Mouse (Mus musculus) forebrain, postnatal 0 days (tissue): ENCODE data around the gene Zfp61. TPM values are rescaled to one million over a fixed set of nuclear protein-coding genes. Genes with fewer than 3 reads are reported as not detected.
A peak's percentile ranks its signal among the peaks of the same experiment; 100 is the strongest.

ENCODE experiments used
- ATAC-seq: fragments of 200-750 bp; cut with Nextera tagmentation; 2 replicates; pipeline ENCODE4 v1.8.0; 2017; ENCODE audit warnings: mild to moderate bottlenecking, moderate library complexity
- DNase-seq: peaks from one replicate; pipeline ENCODE4 v3.0.0-alpha.2; 2015
- H3K27ac ChIP-seq: fragments of 300-500 bp; sonication (generic); 2 replicates; pipeline ENCODE4 v1.5.1; 2014; ENCODE audit warnings: low read depth, mild to moderate bottlenecking, antibody characterized with exemption, low read length, moderate library complexity, mixed read lengths
- H3K27me3 ChIP-seq: fragments of 300-500 bp; sonication (generic); 2 replicates; pipeline ENCODE4 v1.6.1; 2014; ENCODE audit warnings: mild to moderate bottlenecking, low read length, mixed read lengths; ENCODE audit not compliant: insufficient read depth
- H3K36me3 ChIP-seq: fragments of 300-500 bp; sonication (generic); 2 replicates; pipeline ENCODE4 v1.6.1; 2014; ENCODE audit warnings: mild to moderate bottlenecking, moderate library complexity; ENCODE audit not compliant: insufficient read depth
- H3K4me1 ChIP-seq: fragments of 300-500 bp; sonication (generic); 2 replicates; pipeline ENCODE4 v1.6.1; 2014; ENCODE audit warnings: antibody characterized with exemption; ENCODE audit not compliant: insufficient read depth
- H3K4me2 ChIP-seq: fragments of 300-500 bp; sonication (generic); 2 replicates; pipeline ENCODE4 v1.6.1; 2014; ENCODE audit warnings: low read depth, mild to moderate bottlenecking, moderate library complexity
- H3K4me3 ChIP-seq: fragments of 300-500 bp; sonication (generic); 2 replicates; pipeline ENCODE4 v1.5.1; 2014; ENCODE audit warnings: low read depth, low read length, mixed read lengths
- H3K9ac ChIP-seq: fragments of 300-500 bp; sonication (generic); 2 replicates; pipeline ENCODE4 v1.6.1; 2014; ENCODE audit warnings: mild to moderate bottlenecking
- H3K9me3 ChIP-seq: fragments of 300-500 bp; sonication (generic); 2 replicates; pipeline ENCODE4 v1.6.1; 2016; ENCODE audit warnings: low read length
- CTCF ChIP-seq: sonication (generic); IDR thresholded peaks from 2 replicates; pipeline ENCODE4 v1.5.1; 2016; ENCODE audit warnings: antibody characterized with exemption, control low read depth, low read depth
- WGBS: fragments of 180-500 bp; shearing (Covaris S2); extraction: QIAGEN DNeasy Blood & Tissue Kit; methylation state at CpG from one replicate; pipeline ENCODE4 v1.1.7; 2014; 5-methylcytosine and 5-hydroxymethylcytosine counted together
- polyA plus RNA-seq: library from polyadenylated mRNA; unstranded; fragments of >200 nt; fragmentation: Nextera tagmentation; extraction: Ambion mirVana; gene quantifications from 2 replicates; pipeline ENCODE4 v1.2.1, GENCODE M21; 2015
- total RNA-seq: library from RNA; depleted of rRNA; stranded (reverse); fragments of >200 nt; gene quantifications from 2 replicates; pipeline ENCODE4 v1.2.3, GENCODE M21; 2014

The Zfp61 gene
- total and polyA plus RNA-seq, 2 experiments from 2014 or later: 30.8 to 32.9 TPM

DNA sequence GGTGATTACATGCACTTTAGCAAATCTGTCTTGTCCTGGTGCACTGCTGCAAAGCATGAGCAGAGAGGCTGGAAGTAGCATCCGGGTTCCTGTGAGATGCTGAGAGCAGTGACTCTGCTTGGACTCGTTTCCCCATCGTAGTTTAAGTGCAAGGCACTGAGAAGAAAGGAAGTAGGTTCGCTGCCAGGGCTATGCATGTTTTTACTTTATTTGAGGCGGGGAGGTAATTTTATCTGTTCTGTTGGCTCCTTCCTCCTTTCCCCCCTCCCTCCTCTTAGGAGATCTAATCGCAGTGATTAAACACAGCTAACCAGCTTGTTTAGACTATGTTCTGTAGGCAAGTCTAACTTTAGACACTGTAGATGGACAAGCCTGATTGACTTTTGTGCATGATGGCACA lies 17.9 kb upstream of the Zfp61 start:
- TF ChIP-seq CTCF: no peak
- ATAC-seq (no peak), DNase-seq (no peak)
- Histone ChIP-seq H3K36me3 (peaks cover 1% of the 10 kb centered on the region; the same call in 1 of the 2 replicates), H3K9ac (no peak overlapping the region), H3K4me1 (0 out of 2 replicates have a peak, but pooled peaks cover 4% of the 10 kb centered on the region), H3K4me2 (no peak overlapping the region), H3K27me3 (no peaks in the 10 kb centered on the region), H3K9me3 (peaks cover 4% of the 10 kb centered on the region; the same call in 1 of the 2 replicates), H3K27ac (no peak overlapping the region), H3K4me3 (no peak overlapping the region)
- WGBS: 82% methylated on average over 6 of the region's 6 CpGs

DNA sequence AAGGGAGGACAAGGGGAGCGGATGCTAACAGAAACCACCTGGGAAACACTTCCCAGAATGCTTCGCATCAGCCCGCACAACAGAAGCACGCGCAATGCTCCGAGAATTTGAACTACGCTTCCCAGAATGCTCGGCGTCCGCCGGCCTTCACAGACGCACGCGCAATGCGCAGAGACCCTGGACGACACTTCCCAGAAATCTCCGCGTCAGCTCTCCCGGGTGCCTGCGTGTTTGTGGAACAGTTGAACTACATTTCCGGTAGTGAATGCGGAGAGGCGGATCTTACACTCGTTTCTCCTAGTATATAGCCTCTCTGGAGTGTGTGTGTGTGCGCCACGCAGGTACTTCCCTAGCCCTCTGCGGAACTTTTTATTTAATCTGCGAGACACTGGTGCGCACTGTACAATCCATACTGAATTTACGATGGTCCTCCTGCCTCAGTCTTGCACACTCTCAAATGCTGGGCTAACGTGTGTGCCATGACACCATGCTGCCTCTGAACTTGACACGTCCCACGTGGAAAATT lies 15.6 kb upstream of the Zfp61 start, which contains the start of gene Zfp94:
Gene Zfp94, minus strand, starts transcription at position 100 of the 526 bp plus-strand sequence.
- no peak for TF ChIP-seq CTCF
- under 1% methylated on average over 33 of the region's 33 CpGs for WGBS
- ATAC-seq: peak; percentile 98
- DNase-seq: peak; percentile 98
- Histone ChIP-seq H3K4me1 (0 out of 2 replicates have a peak, but pooled peaks cover 4% of the 10 kb centered on the region), H3K9ac (peak within 1 kb of the TSS; percentile 76), H3K36me3 (peaks cover 13% of the 10 kb centered on the region), H3K27ac (peak within 1 kb of the TSS; percentile 89), H3K4me2 (peak within 1 kb of the TSS; percentile 67), H3K4me3 (peak within 1 kb of the TSS; percentile 53), H3K27me3 (no peaks in the 10 kb centered on the region), H3K9me3 (no peaks in the 10 kb centered on the region)

DNA sequence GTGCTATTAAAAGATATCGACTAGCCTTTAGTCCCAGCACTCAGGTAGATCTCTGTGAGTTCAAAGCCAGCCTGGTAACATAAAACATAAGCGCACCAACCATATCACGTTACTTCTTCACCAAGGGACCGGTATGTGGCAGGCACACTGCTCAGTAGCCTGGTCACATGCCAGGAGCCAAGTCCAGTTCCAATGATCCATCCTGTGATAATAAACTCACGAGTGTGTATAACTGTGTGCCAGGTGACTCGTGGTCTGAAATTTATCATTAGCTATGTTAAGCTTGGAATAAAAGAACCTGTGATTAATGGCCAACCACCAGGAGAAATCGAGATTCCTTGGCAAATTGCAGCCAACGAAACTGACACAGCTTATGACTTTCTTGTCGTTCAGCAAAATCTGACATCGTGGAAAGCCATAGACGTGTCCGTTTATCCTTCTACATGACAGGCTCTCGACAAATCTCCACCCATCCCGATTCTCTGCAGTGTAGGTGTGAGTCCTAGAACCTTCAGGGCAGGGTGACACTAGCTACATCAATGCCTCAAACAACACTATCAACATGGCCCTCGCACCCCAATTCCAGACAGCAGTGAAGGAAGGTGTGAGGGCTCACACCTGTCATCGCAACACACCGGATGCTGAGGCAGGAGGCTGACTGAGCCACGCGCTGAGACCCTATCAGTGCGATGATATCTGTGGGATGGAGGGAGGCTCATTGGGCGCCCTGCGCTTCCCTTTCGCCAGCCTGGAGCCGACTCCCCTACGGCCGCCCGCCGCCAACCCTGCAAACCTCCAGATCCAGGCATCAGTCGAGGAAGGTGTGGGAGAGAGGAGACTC lies 14.9 kb upstream of the Zfp61 start:
- WGBS: 27% methylated on average over 29 of the region's 29 CpGs
- H3K27me3 ChIP-seq: no peaks in the 10 kb centered on the region
- 0 out of 2 replicates have a peak, but pooled peaks cover 4% of the 10 kb centered on the region for H3K4me1 ChIP-seq
- TF ChIP-seq CTCF: no peak
- H3K4me3 ChIP-seq: peak overlapping the region; percentile 53
- no peaks in the 10 kb centered on the region for H3K9me3 ChIP-seq
- H3K4me2 ChIP-seq: peak overlapping the region; percentile 67
- H3K9ac ChIP-seq: peak overlapping the region; percentile 76
- peak overlapping the region; percentile 89 for H3K27ac ChIP-seq
- H3K36me3 ChIP-seq: peaks cover 20% of the 10 kb centered on the region
- ATAC-seq (peak; percentile 76), DNase-seq (no peak)

DNA sequence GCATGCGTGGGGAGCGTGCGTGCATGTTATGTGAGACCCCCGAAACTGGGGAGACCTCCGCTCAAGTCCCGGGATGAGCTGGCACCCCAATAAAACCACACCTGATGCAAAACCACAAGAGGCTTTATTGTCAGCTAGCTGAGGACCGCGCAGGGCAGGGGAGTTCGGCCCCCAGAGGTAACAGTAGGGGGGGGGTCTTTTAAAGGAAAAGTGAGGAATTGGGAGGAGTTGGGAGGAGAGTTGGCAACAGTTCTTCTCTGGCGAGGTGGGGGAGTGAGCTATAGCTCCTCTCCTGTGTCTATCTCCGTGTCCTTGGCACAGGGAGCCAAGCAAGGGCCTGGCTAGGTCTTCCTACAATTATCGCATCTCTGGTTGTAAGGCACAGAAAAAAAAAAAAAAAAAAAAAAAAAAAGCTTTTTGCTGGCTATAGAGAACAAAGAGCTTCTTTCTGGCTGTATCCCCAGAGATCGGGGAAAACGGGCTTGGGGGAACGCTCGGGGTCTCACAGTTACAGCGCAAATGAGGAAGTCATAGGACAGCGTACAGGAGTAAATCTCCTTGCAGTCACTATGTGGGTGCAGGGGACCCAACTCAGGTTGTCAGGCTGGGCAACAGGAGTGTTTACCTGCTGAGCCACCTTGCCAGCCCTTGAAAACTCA lies 1.1 kb downstream of the Zfp61 start:
- Histone ChIP-seq H3K9me3 (no peaks in the 10 kb centered on the region), H3K4me3 (peak overlapping the region; percentile 75), H3K27me3 (no peaks in the 10 kb centered on the region), H3K4me1 (peaks cover 4% of the 10 kb centered on the region; the same call in 1 of the 2 replicates), H3K9ac (peak overlapping the region; percentile 77), H3K4me2 (peak overlapping the region; percentile 54), H3K27ac (peak overlapping the region; percentile 95; the same call in 1 of the 2 replicates), H3K36me3 (peaks cover 47% of the 10 kb centered on the region)
- no peak for TF ChIP-seq CTCF
- peak; percentile 6 for ATAC-seq
- under 1% methylated on average over 18 of the region's 18 CpGs for WGBS
- no peak for DNase-seq

DNA sequence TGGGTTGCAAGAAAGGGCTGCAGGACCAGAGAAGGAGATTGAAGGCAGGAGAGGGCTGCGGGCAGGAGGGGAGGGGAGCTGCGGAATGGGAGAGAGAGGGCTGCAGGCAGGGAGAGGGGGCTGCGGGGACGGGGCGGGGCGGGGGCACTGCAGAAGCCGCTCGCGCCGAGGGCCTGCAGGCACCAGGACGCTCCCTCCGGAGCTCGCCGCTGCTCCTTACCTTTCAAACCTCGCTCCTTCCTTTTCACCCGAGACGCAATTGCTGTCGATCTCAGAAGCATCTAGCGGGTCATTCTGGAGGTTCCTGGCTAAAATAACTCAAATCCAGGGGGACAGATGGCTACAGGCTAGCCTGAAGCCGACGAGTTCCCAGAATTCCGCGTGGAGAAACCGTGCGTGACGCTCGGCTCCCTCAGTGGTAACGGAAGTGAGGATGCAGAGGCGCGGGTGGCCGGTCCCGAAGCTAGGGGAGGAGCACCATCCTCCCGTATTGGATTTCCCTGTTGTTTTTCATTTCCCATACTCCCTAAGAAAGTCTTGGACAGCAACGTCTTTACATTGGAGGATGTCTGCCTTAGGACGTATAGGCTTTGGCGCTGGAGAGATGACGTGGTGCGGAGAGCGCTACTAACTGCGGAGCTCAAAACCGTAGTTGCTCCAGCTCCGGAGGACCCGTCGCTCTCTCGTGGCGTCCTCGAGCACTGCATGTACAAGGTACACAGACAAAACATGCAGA lies 1.9 kb downstream of the Zfp61 start:
- DNase-seq (peak; percentile 95), ATAC-seq (peak; percentile 95)
- peaks cover 49% of the 10 kb centered on the region for H3K36me3 ChIP-seq
- peak overlapping the region; percentile 95 for H3K27ac ChIP-seq
- peak overlapping the region; percentile 77 for H3K9ac ChIP-seq
- under 1% methylated on average over 40 of the region's 47 CpGs for WGBS
- no peaks in the 10 kb centered on the region for H3K9me3 ChIP-seq
- peaks cover 4% of the 10 kb centered on the region; the same call in 1 of the 2 replicates for H3K4me1 ChIP-seq
- peak overlapping the region; percentile 54 for H3K4me2 ChIP-seq
- no peaks in the 10 kb centered on the region for H3K27me3 ChIP-seq
- peak overlapping the region; percentile 75 for H3K4me3 ChIP-seq
- peak; percentile 64 for TF ChIP-seq CTCF

DNA sequence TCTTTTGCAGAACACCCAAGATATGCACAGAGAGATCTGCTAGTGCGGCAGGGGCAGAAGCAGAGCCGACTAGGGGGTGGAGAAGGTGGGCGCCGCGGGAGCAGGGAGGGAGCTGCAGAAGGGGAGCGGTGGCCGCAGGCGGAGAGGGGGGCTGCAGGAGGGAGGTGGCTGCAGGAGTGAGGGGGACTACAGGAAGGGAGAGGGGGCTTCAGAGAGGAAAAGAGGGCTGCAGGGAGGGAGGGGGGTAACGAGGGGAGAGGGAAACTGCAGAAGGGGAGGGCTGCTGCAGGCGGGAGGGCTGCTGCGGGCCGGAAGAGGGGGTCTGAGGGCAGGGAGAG lies 2.4 kb downstream of the Zfp61 start:
- peaks cover 4% of the 10 kb centered on the region; the same call in 1 of the 2 replicates for H3K4me1 ChIP-seq
- peak overlapping the region; percentile 77 for H3K9ac ChIP-seq
- WGBS: under 1% methylated on average over 12 of the region's 12 CpGs
- H3K36me3 ChIP-seq: peaks cover 55% of the 10 kb centered on the region
- H3K27me3 ChIP-seq: no peaks in the 10 kb centered on the region
- DNase-seq (no peak), ATAC-seq (no peak; the same call in 1 of the 2 replicates)
- H3K4me2 ChIP-seq: peak overlapping the region; percentile 54
- TF ChIP-seq CTCF: no peak
- H3K9me3 ChIP-seq: no peaks in the 10 kb centered on the region
- peak overlapping the region; percentile 95 for H3K27ac ChIP-seq
- peak overlapping the region; percentile 75 for H3K4me3 ChIP-seq
